8 mouse cellular contexts compared by ENCODE assay signal in genomic region chr2:36104956-36105741, GRCm38 (mm10). TPM values are rescaled to one million over a fixed set of nuclear protein-coding genes. Genes with fewer than 3 reads are reported as not detected.
A peak's percentile ranks its signal among the peaks of the same experiment; 100 is the strongest.
DNase-seq lines count a peak whose midpoint lies in the region; ATAC-seq and TF ChIP-seq lines count a peak whose summit lies in the region.

Gene Lhx6, minus strand, starts transcription at chr2:36105408.

- H3K27ac ChIP-seq in brown adipose tissue, adult 24 weeks (replicated peaks; ENCODE audit: low read depth, low read length) = no peak within 1 kb of the TSS
- H3K27ac ChIP-seq in heart, postnatal 0 days (ENCODE audit: low read depth) = no peak within 1 kb of the TSS
- H3K27ac ChIP-seq in limb, embryonic 11.5 days (replicated peaks; ENCODE audit: low read depth, low read length) = 0 out of 2 replicates have a peak within 1 kb of the TSS, but pooled peaks have one; percentile 36
- no peak within 1 kb of the TSS for H3K27ac ChIP-seq in neural tube, embryonic 14.5 days (ENCODE audit: low read depth, low read length)

- H3K36me3 ChIP-seq in heart, postnatal 0 days (replicated peaks; ENCODE audit: control insufficient read depth, insufficient read depth, low read length) = no peaks in the 10 kb centered on the region
- H3K36me3 ChIP-seq in limb, embryonic 11.5 days (ENCODE audit: control insufficient read depth, insufficient read depth, low read length) = no peaks in the 10 kb centered on the region
- no peaks in the 10 kb centered on the region for H3K36me3 ChIP-seq in neural tube, embryonic 14.5 days (ENCODE audit: control insufficient read depth, insufficient read depth, low read length)

- peak within 1 kb of the TSS; percentile 81 for H3K4me2 ChIP-seq in heart, postnatal 0 days (ENCODE audit: low read depth, low read length)
- peak within 1 kb of the TSS; percentile 52 for H3K4me2 ChIP-seq in limb, embryonic 11.5 days (ENCODE audit: low read depth, severe bottlenecking)
- H3K4me2 ChIP-seq in neural tube, embryonic 14.5 days (ENCODE audit: low read depth, low read length) = peak within 1 kb of the TSS; percentile 45

- under 1% methylated on average over 56 of the region's 58 CpGs for WGBS in heart, postnatal 0 days
- WGBS in limb, embryonic 11.5 days = 0% methylated on average over 51 of the region's 58 CpGs
- WGBS in neural tube, embryonic 14.5 days = under 1% methylated on average over 49 of the region's 58 CpGs

- H3K4me1 ChIP-seq in brown adipose tissue, adult 24 weeks (ENCODE audit: control insufficient read depth, insufficient read depth, insufficient read length, low read length) = peaks cover 11% of the 10 kb centered on the region
- peaks cover 26% of the 10 kb centered on the region for H3K4me1 ChIP-seq in heart, postnatal 0 days (ENCODE audit: control insufficient read depth, insufficient read depth)
- peaks cover 25% of the 10 kb centered on the region for H3K4me1 ChIP-seq in limb, embryonic 11.5 days (ENCODE audit: control insufficient read depth, insufficient read depth, low read length)
- peaks cover 20% of the 10 kb centered on the region for H3K4me1 ChIP-seq in neural tube, embryonic 14.5 days (ENCODE audit: control insufficient read depth, insufficient read depth, low read length)

- DNase-seq in layer of hippocampus, adult 8-10 months (ENCODE audit: low spot score in 2 of 2) = no peak
- no peak for DNase-seq in layer of hippocampus, adult 9-10 months (ENCODE audit: low spot score)
- DNase-seq in heart, postnatal 0 days (ENCODE audit: low spot score) = no peak
- peak; percentile 67 for DNase-seq in limb, embryonic 11.5 days (ENCODE audit: low spot score)
- DNase-seq in spleen, postnatal 10 days (ENCODE audit: low spot score in 2 of 2) = no peak
- no peak for DNase-seq in cerebellum, adult 8-10 months

- H3K4me3 ChIP-seq in brown adipose tissue, adult 24 weeks (ENCODE audit: insufficient read depth, low read depth, low read length) = peak within 1 kb of the TSS; percentile 61
- peak within 1 kb of the TSS; percentile 51 for H3K4me3 ChIP-seq in heart, postnatal 0 days (ENCODE audit: low read depth, low read length)
- H3K4me3 ChIP-seq in limb, embryonic 11.5 days (ENCODE audit: low read depth, low read length) = peak within 1 kb of the TSS; percentile 32
- peak within 1 kb of the TSS; percentile 24 for H3K4me3 ChIP-seq in neural tube, embryonic 14.5 days (ENCODE audit: low read depth, low read length)

- TF ChIP-seq CTCF in heart, postnatal 0 days (IDR thresholded peaks at IDR 0.05; ENCODE audit: low read depth) = no peak

- TF ChIP-seq EP300 in heart, postnatal 0 days (IDR thresholded peaks at IDR 0.05; ENCODE audit: low read depth) = no peak

- peaks cover 89% of the 10 kb centered on the region for H3K27me3 ChIP-seq in heart, postnatal 0 days (ENCODE audit: control insufficient read depth, insufficient read depth, low read length)
- peaks cover 85% of the 10 kb centered on the region for H3K27me3 ChIP-seq in limb, embryonic 11.5 days (ENCODE audit: control insufficient read depth, insufficient read depth, low read length)
- peaks cover 40% of the 10 kb centered on the region for H3K27me3 ChIP-seq in neural tube, embryonic 14.5 days (ENCODE audit: control insufficient read depth, insufficient read depth, low read length)

- peak within 1 kb of the TSS; percentile 57 for H3K9ac ChIP-seq in heart, postnatal 0 days (replicated peaks; ENCODE audit: low read depth, low read length)
- H3K9ac ChIP-seq in limb, embryonic 11.5 days (ENCODE audit: low read length) = no peak within 1 kb of the TSS
- 0 out of 2 replicates have a peak within 1 kb of the TSS, but pooled peaks have one; percentile 7 for H3K9ac ChIP-seq in neural tube, embryonic 14.5 days (replicated peaks; ENCODE audit: low read depth, low read length)

- H3K9me3 ChIP-seq in heart, postnatal 0 days (replicated peaks; ENCODE audit: control insufficient read depth, low read length) = no peaks in the 10 kb centered on the region
- no peaks in the 10 kb centered on the region for H3K9me3 ChIP-seq in limb, embryonic 11.5 days (ENCODE audit: control insufficient read depth, low read length)
- H3K9me3 ChIP-seq in neural tube, embryonic 14.5 days (ENCODE audit: control insufficient read depth, low read length) = no peaks in the 10 kb centered on the region

- peak; percentile 17; the same call in 1 of the 2 replicates for ATAC-seq in heart, postnatal 0 days (ENCODE audit: insufficient read depth, low read depth)
- ATAC-seq in limb, embryonic 11.5 days (ENCODE audit: insufficient number of reproducible peaks, low FRiP score, low TSS enrichment, low read depth) = no peak
- peak; percentile 38; the same call in 1 of the 2 replicates for ATAC-seq in neural tube, embryonic 14.5 days (ENCODE audit: low read depth)

RNA-seq across cellular contexts. Expression of gene Lhx6, which starts in this region (rescaled TPM):
- 10 to 100 TPM; 14.8 to 19.9 (median 17.0) TPM for total RNA-seq in layer of hippocampus, adult 8-10 months (2022)
- polyA plus RNA-seq in brown adipose tissue, adult 24 weeks (2012; ENCODE audit: insufficient read depth, insufficient read length, missing spikeins) = 0.46 and 0.95 TPM in 2 replicates
- 3.8 and 9.2 TPM in 2 replicates for total RNA-seq in heart, postnatal 0 days (2014; rRNA removed; ENCODE audit: low replicate concordance)
- 1.6 and 1.8 TPM in 2 replicates for polyA plus RNA-seq in heart, postnatal 0 days (2015; fragmentation: Nextera tagmentation; extraction: Ambion mirVana)
- polyA plus RNA-seq in limb, embryonic 11.5 days (2014; fragmentation: Nextera tagmentation; extraction: Ambion mirVana) = 0.62 and 0.83 TPM in 2 replicates
- 1.6 TPM in 1 of 2 replicates, not detected in the other for polyA plus RNA-seq in neural tube, embryonic 14.5 days (2014; fragmentation: Nextera tagmentation; extraction: Ambion mirVana)

Comparison
In these comparisons a context has a peak if more than half of its experiments do, and no peak if none do; other contexts are left out.
1. Peak in DNase-seq, H3K4me3 ChIP-seq, H3K27ac ChIP-seq and H3K4me2 ChIP-seq in limb, embryonic 11.5 days; RNA of the gene not detected or under 1 TPM.